Mouse (Mus musculus) heart, embryonic 15.5 days (tissue): ENCODE results near the gene Thtpa. TPM values are rescaled to one million over a fixed set of nuclear protein-coding genes. Genes with fewer than 3 reads are reported as not detected.
A peak's percentile ranks its signal among the peaks of the same experiment; 100 is the strongest.

Source experiments
- ATAC-seq: fragments of 200-750 bp; cut with Nextera tagmentation; replicated peaks from 2 replicates; pipeline ENCODE4 v1.8.0; 2017; ENCODE audit warnings: low read depth, moderate TSS enrichment; ENCODE audit not compliant: insufficient number of reproducible peaks, insufficient read depth, low FRiP score
- H3K27ac ChIP-seq: fragments of 300-500 bp; sonication (generic); 2 replicates; pipeline ENCODE4 v1.5.1; 2015; ENCODE audit warnings: mild to moderate bottlenecking, inconsistent platforms
- H3K27me3 ChIP-seq: fragments of 300-500 bp; sonication (generic); 2 replicates; pipeline ENCODE4 v1.6.1; 2015; ENCODE audit warnings: inconsistent platforms
- H3K36me3 ChIP-seq: fragments of 300-500 bp; sonication (generic); 2 replicates; pipeline ENCODE4 v1.6.1; 2015; ENCODE audit warnings: mild to moderate bottlenecking, inconsistent platforms
- H3K4me1 ChIP-seq: fragments of 300-500 bp; sonication (generic); replicated peaks from 2 replicates; pipeline ENCODE4 v1.6.1; 2015; ENCODE audit warnings: inconsistent platforms
- H3K4me2 ChIP-seq: fragments of 300-500 bp; sonication (generic); 2 replicates; pipeline ENCODE4 v1.6.1; 2015; ENCODE audit warnings: inconsistent platforms, mild to moderate bottlenecking, moderate library complexity
- H3K4me3 ChIP-seq: fragments of 300-500 bp; sonication (generic); 2 replicates; pipeline ENCODE4 v1.5.1; 2015; ENCODE audit warnings: mild to moderate bottlenecking, inconsistent platforms
- H3K9ac ChIP-seq: fragments of 300-500 bp; sonication (generic); 2 replicates; pipeline ENCODE4 v1.6.1; 2015; ENCODE audit warnings: mild to moderate bottlenecking, inconsistent platforms
- H3K9me3 ChIP-seq: fragments of 300-500 bp; sonication (generic); replicated peaks from 2 replicates; pipeline ENCODE4 v1.6.1; 2016; ENCODE audit warnings: inconsistent platforms
- WGBS: fragments of 180-500 bp; shearing (Covaris S2); methylation state at CpG from one replicate; pipeline ENCODE4 v1.1.7; 2015; ENCODE audit warnings: mixed read lengths; 5-methylcytosine and 5-hydroxymethylcytosine counted together
- polyA plus RNA-seq: library from polyadenylated mRNA; unstranded; fragments of >200 nt; fragmentation: Nextera tagmentation; extraction: Ambion mirVana; gene quantifications from 2 replicates; pipeline ENCODE4 v1.2.1, GENCODE M21; 2015

The Thtpa gene
- polyA plus RNA-seq, 1 experiment from 2014 or later = 13.2 TPM

GRCm38 (mm10) chr14:55108202-55108870 is 13.8 kb downstream of the Thtpa start:
- Histone ChIP-seq H3K27ac (no peak overlapping the region), H3K36me3 (no peaks in the 10 kb centered on the region), H3K27me3 (peaks cover 59% of the 10 kb centered on the region), H3K4me2 (no peak overlapping the region), H3K4me3 (no peak overlapping the region), H3K4me1 (peaks cover 22% of the 10 kb centered on the region), H3K9ac (no peak overlapping the region), H3K9me3 (no peaks in the 10 kb centered on the region)
- 39% methylated on average over 9 of the region's 9 CpGs for WGBS
- ATAC-seq = no peak; the same call in 1 of the 2 replicates

GRCm38 (mm10) chr14:55109048-55109873 is 14.7 kb downstream of the Thtpa start:
- Histone ChIP-seq H3K9me3 (no peaks in the 10 kb centered on the region), H3K27me3 (peaks cover 66% of the 10 kb centered on the region), H3K9ac (no peak overlapping the region), H3K4me1 (peaks cover 28% of the 10 kb centered on the region), H3K36me3 (no peaks in the 10 kb centered on the region), H3K4me3 (no peak overlapping the region), H3K4me2 (no peak overlapping the region), H3K27ac (no peak overlapping the region)
- ATAC-seq = no peak; the same call in 1 of the 2 replicates
- 14% methylated on average over 21 of the region's 21 CpGs for WGBS

- 24% methylated on average over 9 of the region's 9 CpGs for WGBS
- no peaks in the 10 kb centered on the region for H3K36me3 ChIP-seq
- peaks cover 72% of the 10 kb centered on the region for H3K27me3 ChIP-seq
- H3K27ac ChIP-seq = no peak overlapping the region
- H3K4me1 ChIP-seq = peaks cover 34% of the 10 kb centered on the region
- H3K4me3 ChIP-seq = no peak overlapping the region
- H3K9ac ChIP-seq = no peak overlapping the region
- no peak for ATAC-seq
- no peak overlapping the region for H3K4me2 ChIP-seq
- H3K9me3 ChIP-seq = no peaks in the 10 kb centered on the region
These were observed 15.5 kb downstream of the Thtpa start for GRCm38 (mm10) chr14:55110076-55110475.

- no peak overlapping the region for H3K27ac ChIP-seq
- peaks cover 88% of the 10 kb centered on the region for H3K27me3 ChIP-seq
- H3K4me3 ChIP-seq = no peak overlapping the region
- H3K4me2 ChIP-seq = no peak overlapping the region
- H3K4me1 ChIP-seq = peaks cover 37% of the 10 kb centered on the region
- H3K9ac ChIP-seq = no peak overlapping the region
- WGBS = 65% methylated on average over 2 of the region's 2 CpGs
- no peak for ATAC-seq
- H3K36me3 ChIP-seq = no peaks in the 10 kb centered on the region
- H3K9me3 ChIP-seq = no peaks in the 10 kb centered on the region
These were observed 17.1 kb downstream of the Thtpa start for GRCm38 (mm10) chr14:55111720-55112119.

- Histone ChIP-seq H3K4me3 (0 out of 2 replicates have a peak overlapping the region, but pooled peaks have one; percentile 8), H3K9me3 (no peaks in the 10 kb centered on the region), H3K4me2 (peak overlapping the region; percentile 27; the same call in 1 of the 2 replicates), H3K27me3 (peaks cover 91% of the 10 kb centered on the region), H3K27ac (no peak overlapping the region), H3K4me1 (peaks cover 40% of the 10 kb centered on the region), H3K36me3 (no peaks in the 10 kb centered on the region), H3K9ac (no peak overlapping the region)
- ATAC-seq = no peak
- 58% methylated on average over 51 of the region's 51 CpGs for WGBS
These were observed 18.9 kb downstream of the Thtpa start for GRCm38 (mm10) chr14:55113351-55113974.

GRCm38 (mm10) chr14:55113975-55114645 is 19.5 kb downstream of the Thtpa start:
- no peaks in the 10 kb centered on the region for H3K36me3 ChIP-seq
- H3K9me3 ChIP-seq = no peaks in the 10 kb centered on the region
- H3K4me1 ChIP-seq = peaks cover 38% of the 10 kb centered on the region
- no peak overlapping the region for H3K9ac ChIP-seq
- H3K27ac ChIP-seq = no peak overlapping the region
- WGBS = 10% methylated on average over 26 of the region's 26 CpGs
- peak overlapping the region; percentile 63 for H3K4me3 ChIP-seq
- ATAC-seq = no peak
- H3K4me2 ChIP-seq = peak overlapping the region; percentile 99
- H3K27me3 ChIP-seq = peaks cover 86% of the 10 kb centered on the region

- Histone ChIP-seq H3K9me3 (no peaks in the 10 kb centered on the region), H3K36me3 (no peaks in the 10 kb centered on the region), H3K4me1 (peaks cover 32% of the 10 kb centered on the region), H3K4me3 (peak overlapping the region; percentile 63), H3K4me2 (peak overlapping the region; percentile 99), H3K27me3 (peaks cover 77% of the 10 kb centered on the region), H3K9ac (peak overlapping the region; percentile 56), H3K27ac (no peak overlapping the region)
- peak; percentile 44; the same call in 1 of the 2 replicates for ATAC-seq
- under 1% methylated on average over 72 of the region's 78 CpGs for WGBS
These were observed 20.4 kb downstream of the Thtpa start for GRCm38 (mm10) chr14:55114759-55115701.

- peaks cover 32% of the 10 kb centered on the region for H3K4me1 ChIP-seq
- no peaks in the 10 kb centered on the region for H3K36me3 ChIP-seq
- no peak overlapping the region for H3K27ac ChIP-seq
- H3K4me2 ChIP-seq = peak overlapping the region; percentile 99
- no peak overlapping the region for H3K9ac ChIP-seq
- no peaks in the 10 kb centered on the region for H3K9me3 ChIP-seq
- 3% methylated on average over 8 of the region's 8 CpGs for WGBS
- peak overlapping the region; percentile 63 for H3K4me3 ChIP-seq
- no peak for ATAC-seq
- peaks cover 70% of the 10 kb centered on the region for H3K27me3 ChIP-seq
These were observed 21.3 kb downstream of the Thtpa start for GRCm38 (mm10) chr14:55115846-55116245.

GRCm38 (mm10) chr14:55116425-55117200 is 22.0 kb downstream of the Thtpa start, which contains the start of gene Jph4:
Jph4 (minus strand) TSS chr14:55116935.
- Histone ChIP-seq H3K4me2 (peak within 1 kb of the TSS; percentile 99), H3K27me3 (peaks cover 62% of the 10 kb centered on the region), H3K9ac (no peak within 1 kb of the TSS), H3K36me3 (no peaks in the 10 kb centered on the region), H3K9me3 (no peaks in the 10 kb centered on the region), H3K27ac (no peak within 1 kb of the TSS), H3K4me1 (peaks cover 32% of the 10 kb centered on the region), H3K4me3 (peak within 1 kb of the TSS; percentile 63)
- ATAC-seq = no peak
- WGBS = 10% methylated on average over 21 of the region's 21 CpGs
